Mouse (Mus musculus): ENCODE data around the gene Ung. TPM values are rescaled to one million over a fixed set of nuclear protein-coding genes. Genes with fewer than 3 reads are reported as not detected.

Gene Ung
- total RNA-seq, 2 experiments from 2014 or later = 10.8 to 25.2 TPM

GRCm38 (mm10) chr5:114163117-114163696, 33.0 kb downstream of the Ung start:
- no peak for ATAC-seq (replicated peaks; ENCODE audit: poor library complexity)

- no peak for ATAC-seq (replicated peaks; ENCODE audit: poor library complexity)
Observed at GRCm38 (mm10) chr5:114170345-114170744, 40.2 kb downstream of the Ung start.

GRCm38 (mm10) chr5:114172936-114173335, 42.8 kb downstream of the Ung start:
- ATAC-seq (replicated peaks; ENCODE audit: poor library complexity) = no peak

GRCm38 (mm10) chr5:114173458-114173857, 43.3 kb downstream of the Ung start:
- ATAC-seq (replicated peaks; ENCODE audit: poor library complexity) = no peak

DNA sequence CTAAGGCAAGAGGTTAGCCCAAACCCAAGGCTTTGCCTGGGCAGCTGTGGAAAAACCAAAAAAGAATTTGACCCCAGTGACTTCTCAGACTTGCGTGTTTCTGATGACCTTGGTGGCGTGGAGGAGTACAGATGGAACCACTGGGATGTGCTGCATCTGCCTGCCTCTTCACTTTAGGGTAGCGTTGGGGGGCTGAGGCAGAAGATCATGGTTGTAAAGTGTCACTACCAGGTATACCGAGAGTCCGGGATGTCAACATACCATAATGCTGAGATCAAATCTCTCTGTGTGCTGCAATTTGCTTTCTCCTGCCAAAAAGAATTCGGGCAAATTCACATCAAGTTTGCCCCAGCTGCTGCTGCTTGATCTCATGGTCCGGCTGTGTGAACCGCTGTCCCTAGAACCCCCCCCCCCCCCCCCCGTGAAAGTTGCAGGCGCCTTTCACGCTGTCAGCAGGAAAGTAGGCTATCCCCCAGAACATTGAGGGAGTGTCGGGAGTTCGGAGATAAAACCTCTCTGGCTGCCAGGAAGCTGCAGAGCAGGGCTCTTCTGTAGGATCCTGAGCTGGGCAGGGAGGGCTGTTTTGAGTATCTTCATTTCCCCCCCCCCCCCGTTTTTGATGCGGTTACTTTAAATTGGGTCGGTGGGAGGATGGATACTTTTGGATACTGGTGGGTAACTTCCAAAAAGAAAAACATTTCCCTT, 43.8 kb downstream of the Ung start:
- ATAC-seq (replicated peaks; ENCODE audit: poor library complexity) = no peak

GRCm38 (mm10) chr5:114174639-114175038, 44.5 kb downstream of the Ung start:
- ATAC-seq (replicated peaks; ENCODE audit: poor library complexity) = no peak

- peak; percentile 98 for ATAC-seq (replicated peaks; ENCODE audit: poor library complexity)
Observed at GRCm38 (mm10) chr5:114175596-114176171, 45.5 kb downstream of the Ung start.

DNA sequence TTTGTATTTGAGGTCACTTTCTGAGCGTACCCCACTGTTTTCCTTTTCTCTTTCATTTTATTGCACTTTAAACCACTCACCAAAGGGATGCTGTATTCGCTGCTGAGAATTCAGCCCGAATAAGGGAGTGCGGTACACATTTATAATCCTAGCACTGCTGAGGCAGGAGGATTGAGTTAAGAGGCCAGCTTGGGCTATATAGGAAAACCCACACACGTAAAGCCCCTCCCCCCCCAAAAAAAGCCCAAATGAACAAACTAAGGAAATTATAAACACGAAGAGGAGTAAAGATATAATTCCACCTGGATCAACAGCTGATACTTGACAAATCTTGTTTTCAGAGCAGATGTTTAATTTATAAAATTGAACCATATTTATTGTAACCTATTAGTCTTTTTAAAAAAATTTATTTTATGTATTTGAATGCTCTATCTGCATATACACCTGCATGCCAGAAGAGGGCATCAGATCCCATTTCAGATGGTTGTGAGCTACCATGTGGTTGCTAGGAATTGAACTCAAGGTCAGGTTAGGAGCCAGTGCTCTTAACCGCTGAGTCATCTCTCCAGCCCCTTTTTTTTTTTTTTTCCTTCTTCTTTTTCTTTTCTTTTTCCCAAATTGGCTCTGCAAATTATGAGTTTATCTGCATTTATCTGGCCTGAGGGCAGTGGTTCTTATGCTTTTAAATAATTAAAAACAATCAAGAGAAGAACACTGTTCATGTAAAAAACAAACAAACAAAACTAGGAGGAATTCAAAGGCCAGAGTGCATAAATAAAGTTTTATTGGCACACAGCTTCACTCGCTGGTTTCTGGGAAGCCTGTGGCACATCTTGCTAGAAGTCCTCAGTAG, 46.6 kb downstream of the Ung start:
- ATAC-seq (replicated peaks; ENCODE audit: poor library complexity) = no peak

DNA sequence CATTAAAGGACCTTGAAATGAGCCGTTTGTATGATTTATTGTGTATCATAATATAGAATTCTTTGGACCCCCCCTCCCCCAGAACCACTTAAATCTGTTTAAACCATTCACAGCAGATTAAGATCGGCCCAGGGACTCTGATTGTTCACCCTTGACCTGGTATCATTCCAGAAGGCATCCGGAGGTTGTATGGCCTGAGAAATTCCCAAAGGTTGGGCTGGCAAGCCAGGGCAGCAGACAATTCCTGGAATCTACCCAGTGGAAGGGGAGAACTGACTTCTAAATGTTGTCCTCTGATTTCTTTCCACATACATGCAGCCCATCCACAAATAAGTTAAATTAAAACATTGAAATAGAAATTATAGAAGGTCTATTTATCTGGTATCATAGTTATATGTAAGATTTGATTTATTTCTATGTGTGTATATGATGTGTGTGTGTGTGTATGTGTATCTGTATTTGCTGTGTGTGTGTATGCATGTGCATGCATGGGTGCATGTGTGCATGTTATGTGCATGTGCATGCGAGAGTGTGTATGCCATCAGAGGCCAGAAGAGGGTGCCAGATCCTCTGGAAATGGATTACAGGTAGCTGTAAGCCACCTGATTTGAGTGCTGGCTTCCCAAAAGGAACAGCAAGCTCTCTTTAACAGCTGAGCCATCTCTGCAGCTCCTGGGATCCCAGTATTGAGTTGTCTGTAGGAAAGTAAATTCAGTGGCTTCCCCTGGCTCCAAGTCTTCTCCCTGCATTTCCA, 48.0 kb downstream of the Ung start:
- ATAC-seq (replicated peaks; ENCODE audit: poor library complexity) = no peak

GRCm38 (mm10) chr5:114179541-114179940, 49.4 kb downstream of the Ung start:
- ATAC-seq (replicated peaks; ENCODE audit: poor library complexity) = no peak

- no peak for ATAC-seq (replicated peaks; ENCODE audit: poor library complexity)
Observed at GRCm38 (mm10) chr5:114183493-114183892, 53.3 kb downstream of the Ung start.

DNA sequence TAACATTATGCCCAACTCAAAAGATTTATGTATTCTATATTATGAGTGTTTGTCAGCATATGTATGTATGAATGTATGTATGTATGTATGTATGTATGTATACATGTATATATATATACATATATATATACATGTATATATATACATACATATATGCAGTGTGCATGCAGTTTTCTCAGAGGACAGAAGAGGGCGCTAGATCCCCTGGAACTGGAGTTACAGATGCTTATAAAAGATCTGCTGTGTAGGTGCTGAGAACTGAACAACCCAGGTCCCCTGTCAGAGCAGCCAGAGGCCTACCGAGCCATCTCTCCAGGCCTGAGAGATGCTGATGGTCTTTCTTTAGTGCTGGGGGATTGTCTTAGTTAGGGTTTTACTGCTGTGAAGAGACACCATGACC, 56.9 kb downstream of the Ung start:
- no peak for ATAC-seq (replicated peaks; ENCODE audit: poor library complexity)

Other genes with a start within 250 kb of the Ung start
- gene Coro1c, start 221.6 kb upstream of the Ung start, total RNA-seq (2015) = 59.7 and 63.9 TPM in 2 replicates
- 81.8 and 83.9 TPM in 2 replicates for gene Coro1c, start 221.6 kb upstream of the Ung start, total RNA-seq (2017)
- 4.5 and 5.0 TPM in 2 replicates for gene Ssh1, start 136.5 kb upstream of the Ung start, total RNA-seq (2015)
- 3.3 and 4.2 TPM in 2 replicates for gene Ssh1, start 136.5 kb upstream of the Ung start, total RNA-seq (2017)
- not detected in 2 replicates for gene Dao, start 126.7 kb upstream of the Ung start, total RNA-seq (2015)
- gene Dao, start 126.7 kb upstream of the Ung start, total RNA-seq (2017) = not detected in 2 replicates
- 4.4 and 7.7 TPM in 2 replicates for gene Usp30, start 64.9 kb upstream of the Ung start, total RNA-seq (2015)
- gene Usp30, start 64.9 kb upstream of the Ung start, total RNA-seq (2017) = 5.0 and 8.6 TPM in 2 replicates
- not detected in 2 replicates for gene Svop, start 38.8 kb upstream of the Ung start, total RNA-seq (2015)
- not detected in 2 replicates for gene Svop, start 38.8 kb upstream of the Ung start, total RNA-seq (2017)
- 6.0 and 7.0 TPM in 2 replicates for gene Alkbh2, start 2.2 kb upstream of the Ung start, total RNA-seq (2015)
- 5.7 and 5.9 TPM in 2 replicates for gene Alkbh2, start 2.2 kb upstream of the Ung start, total RNA-seq (2017)
- 0.24 and 0.30 TPM in 2 replicates for gene Acacb, start 16.1 kb downstream of the Ung start, total RNA-seq (2015)
- gene Acacb, start 16.1 kb downstream of the Ung start, total RNA-seq (2017) = 0.08 and 0.37 TPM in 2 replicates
- not detected in 2 replicates for gene Foxn4, start 143.4 kb downstream of the Ung start, total RNA-seq (2015)
- gene Foxn4, start 143.4 kb downstream of the Ung start, total RNA-seq (2017) = not detected in 2 replicates
- gene Myo1h, start 158.8 kb downstream of the Ung start, total RNA-seq (2015) = 1.5 and 1.6 TPM in 2 replicates
- 0.58 and 2.0 TPM in 2 replicates for gene Myo1h, start 158.8 kb downstream of the Ung start, total RNA-seq (2017)